Mouse (Mus musculus) kidney, embryonic 16.5 days (tissue): ENCODE measurements around the gene Vasp. TPM values are rescaled to one million over a fixed set of nuclear protein-coding genes. Genes with fewer than 3 reads are reported as not detected.

ENCODE experiments used
- ATAC-seq: fragments of 200-750 bp; cut with Nextera tagmentation; 2 replicates; pipeline ENCODE4 v1.8.0; 2017; ENCODE audit warnings: moderate TSS enrichment; ENCODE audit not compliant: low FRiP score, low TSS enrichment
- H3K27ac ChIP-seq: fragments of 300-500 bp; sonication (generic); 2 replicates; pipeline ENCODE4 v1.5.1; 2014; ENCODE audit warnings: low read length
- H3K27me3 ChIP-seq: fragments of 300-500 bp; sonication (generic); 2 replicates; pipeline ENCODE4 v1.6.1; 2014; ENCODE audit warnings: low read length, control low read depth, mixed read lengths; ENCODE audit not compliant: insufficient read depth
- H3K36me3 ChIP-seq: fragments of 300-500 bp; sonication (generic); 2 replicates; pipeline ENCODE4 v1.6.1; 2014; ENCODE audit warnings: low read length, control low read depth, mixed read lengths; ENCODE audit not compliant: insufficient read depth
- H3K4me1 ChIP-seq: fragments of 300-500 bp; sonication (generic); 2 replicates; pipeline ENCODE4 v1.6.1; 2014; ENCODE audit warnings: low read length, control low read depth, mixed read lengths; ENCODE audit not compliant: insufficient read depth
- H3K4me2 ChIP-seq: fragments of 300-500 bp; sonication (generic); replicated peaks from 2 replicates; pipeline ENCODE4 v1.6.1; 2014; ENCODE audit warnings: low read depth, low read length
- H3K4me3 ChIP-seq: fragments of 300-500 bp; sonication (generic); 2 replicates; pipeline ENCODE4 v1.5.1; 2014; ENCODE audit warnings: mild to moderate bottlenecking, low read length
- H3K9ac ChIP-seq: fragments of 300-500 bp; sonication (generic); replicated peaks from 2 replicates; pipeline ENCODE4 v1.6.1; 2014; ENCODE audit warnings: low read length
- H3K9me3 ChIP-seq: fragments of 300-500 bp; sonication (generic); 2 replicates; pipeline ENCODE4 v1.6.1; 2016; ENCODE audit warnings: low read length, control low read depth
- WGBS: fragments of 180-500 bp; shearing (Covaris S2); extraction: QIAGEN DNeasy Blood & Tissue Kit; methylation state at CpG from one replicate; pipeline ENCODE4 v1.1.7; 2014; 5-methylcytosine and 5-hydroxymethylcytosine counted together
- polyA plus RNA-seq: library from polyadenylated mRNA; unstranded; fragments of >200 nt; fragmentation: Nextera tagmentation; extraction: Ambion mirVana; gene quantifications from 2 replicates; pipeline ENCODE4 v1.2.1, GENCODE M21; 2015

Vasp gene
- polyA plus RNA-seq, result 81.0 and 86.9 TPM in 2 replicates

DNA sequence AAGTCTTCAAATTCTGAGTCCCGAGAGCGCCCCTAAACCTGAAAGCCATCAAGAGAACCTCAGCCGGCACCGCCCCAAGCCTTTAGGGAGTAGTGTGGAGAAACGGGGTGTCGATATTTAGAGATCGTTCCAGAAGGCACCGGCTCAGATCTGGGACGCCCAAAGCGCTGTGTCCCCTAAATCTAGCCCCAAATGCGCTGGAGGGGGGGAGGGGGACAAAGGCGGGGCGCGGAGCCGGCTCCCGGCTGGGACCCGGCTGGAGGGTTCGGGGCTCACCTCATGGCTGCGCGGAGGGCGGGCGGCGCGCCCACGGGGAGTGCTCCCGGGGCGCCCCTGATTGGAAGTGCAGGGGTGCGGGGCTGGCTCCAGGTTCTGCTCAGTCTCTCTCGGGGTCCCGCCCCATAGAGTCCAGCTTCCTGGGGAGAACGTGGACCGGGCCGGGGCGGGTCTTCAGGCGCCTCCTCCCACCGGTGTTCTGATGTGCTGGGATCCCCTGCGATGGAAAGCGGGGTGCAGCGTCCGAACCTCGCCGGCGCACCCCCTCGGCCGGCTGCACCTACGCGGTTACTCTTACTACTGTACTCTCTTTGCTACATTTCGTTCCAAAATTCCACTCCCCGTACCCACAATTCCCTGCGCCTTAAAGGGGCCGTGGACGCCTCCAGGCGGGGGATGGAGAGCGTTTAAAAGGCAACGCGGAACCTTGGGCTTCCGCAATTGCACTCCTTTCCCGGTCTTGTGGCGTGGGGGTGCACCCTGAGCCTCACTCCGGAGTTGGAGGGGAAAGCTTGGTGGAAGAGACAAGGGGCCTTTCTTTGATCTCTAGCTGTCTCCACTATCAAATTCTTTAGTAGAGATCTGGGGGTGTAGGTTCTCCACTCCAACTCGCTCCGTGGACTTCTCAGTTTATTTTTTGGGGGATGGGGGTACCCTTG is at the start of gene Vasp:
Gene Vasp (minus strand): TSS at position 580 of the 935 bp plus-strand sequence.
- peak; percentile 75 for ATAC-seq
- Histone ChIP-seq H3K4me2 (peak within 1 kb of the TSS; percentile 98), H3K9ac (peak within 1 kb of the TSS; percentile 89), H3K9me3 (no peaks in the 10 kb centered on the region; the same call in 1 of the 2 replicates), H3K4me3 (peak within 1 kb of the TSS; percentile 86), H3K27me3 (no peaks in the 10 kb centered on the region), H3K36me3 (0 out of 2 replicates have a peak, but pooled peaks cover 6% of the 10 kb centered on the region), H3K27ac (peak within 1 kb of the TSS; percentile 94), H3K4me1 (peaks cover 33% of the 10 kb centered on the region)
- under 1% methylated on average over 60 of the region's 62 CpGs for WGBS

DNA sequence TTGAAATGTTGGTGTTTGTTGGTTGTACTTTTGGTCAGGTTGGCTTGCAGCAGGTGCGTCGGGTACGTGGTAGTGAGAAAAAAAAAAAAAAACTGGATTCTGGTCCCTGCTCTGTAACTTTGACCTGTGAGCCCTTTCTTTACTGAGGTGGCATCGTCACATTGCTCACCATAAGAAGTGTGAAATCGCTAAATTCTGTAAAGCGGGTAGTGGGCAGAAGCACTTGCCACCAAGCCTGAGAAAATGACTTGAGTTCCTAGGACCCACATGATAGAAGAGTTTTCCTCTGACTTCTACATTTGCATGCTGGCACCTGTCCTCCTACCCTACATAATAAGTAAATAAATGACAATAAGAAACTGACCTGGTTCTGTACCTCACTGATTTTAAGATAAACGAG is 49.0 kb upstream of the Vasp start:
- H3K9ac ChIP-seq, result peak overlapping the region; percentile 49; the same call in 1 of the 2 replicates
- peaks cover 12% of the 10 kb centered on the region for H3K4me1 ChIP-seq
- H3K27me3 ChIP-seq, result peaks cover 5% of the 10 kb centered on the region; the same call in 1 of the 2 replicates
- no peaks in the 10 kb centered on the region for H3K9me3 ChIP-seq
- peak overlapping the region; percentile 80 for H3K4me2 ChIP-seq
- WGBS, result 37% methylated on average over 7 of the region's 7 CpGs
- H3K4me3 ChIP-seq, result peak overlapping the region; percentile 49
- ATAC-seq, result no peak
- H3K27ac ChIP-seq, result no peak overlapping the region
- no peaks in the 10 kb centered on the region for H3K36me3 ChIP-seq

GRCm38 (mm10) chr7:19319906-19320305 is 48.3 kb upstream of the Vasp start:
- Histone ChIP-seq H3K4me2 (peak overlapping the region; percentile 80), H3K36me3 (no peaks in the 10 kb centered on the region), H3K4me3 (peak overlapping the region; percentile 49), H3K27ac (no peak overlapping the region), H3K9me3 (no peaks in the 10 kb centered on the region), H3K9ac (peak overlapping the region; percentile 57), H3K27me3 (peaks cover 5% of the 10 kb centered on the region; the same call in 1 of the 2 replicates), H3K4me1 (peaks cover 12% of the 10 kb centered on the region)
- ATAC-seq, result peak; percentile 96
- WGBS, result under 1% methylated on average over 41 of the region's 41 CpGs

GRCm38 (mm10) chr7:19319458-19319857 is 47.8 kb upstream of the Vasp start:
- H3K27me3 ChIP-seq, result peaks cover 5% of the 10 kb centered on the region; the same call in 1 of the 2 replicates
- H3K27ac ChIP-seq, result no peak overlapping the region

DNA sequence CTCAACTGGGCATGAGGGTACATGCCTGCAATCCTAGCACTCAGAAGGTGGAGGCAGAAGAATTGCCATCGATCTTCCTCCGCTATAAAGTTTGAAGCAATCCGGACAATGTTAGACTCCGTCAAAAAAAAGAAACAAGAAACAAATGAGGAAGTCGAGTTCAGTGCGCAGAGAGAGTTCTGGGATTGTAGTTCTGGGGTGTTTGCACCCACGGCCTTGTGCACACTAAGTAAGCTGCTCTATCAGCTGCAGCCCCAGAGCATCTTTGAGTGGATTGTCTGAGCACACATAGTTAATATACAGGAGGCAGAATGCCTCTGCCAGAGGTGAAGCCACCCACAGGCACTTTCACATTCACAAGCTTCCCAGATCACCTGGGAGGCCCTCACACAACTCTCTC is 47.1 kb upstream of the Vasp start:
- H3K27me3 ChIP-seq, result peaks cover 5% of the 10 kb centered on the region; the same call in 1 of the 2 replicates
- 76% methylated on average over 7 of the region's 7 CpGs for WGBS

More at GRCm38 (mm10) chr7:19319458-19319857, 47.8 kb upstream of the Vasp start:
- Histone ChIP-seq H3K9me3 (no peaks in the 10 kb centered on the region), H3K4me2 (peak overlapping the region; percentile 80), H3K4me3 (peak overlapping the region; percentile 49), H3K4me1 (peaks cover 12% of the 10 kb centered on the region), H3K36me3 (no peaks in the 10 kb centered on the region), H3K9ac (peak overlapping the region; percentile 57)
- peak; percentile 73 for ATAC-seq
- 17% methylated on average over 9 of the region's 9 CpGs for WGBS

GRCm38 (mm10) chr7:19318201-19318600 is 46.6 kb upstream of the Vasp start:
- peaks cover 5% of the 10 kb centered on the region; the same call in 1 of the 2 replicates for H3K27me3 ChIP-seq
- H3K9me3 ChIP-seq, result no peaks in the 10 kb centered on the region
- no peak for ATAC-seq
- no peaks in the 10 kb centered on the region for H3K36me3 ChIP-seq
- H3K27ac ChIP-seq, result no peak overlapping the region
- no peak overlapping the region for H3K9ac ChIP-seq
- H3K4me1 ChIP-seq, result peaks cover 12% of the 10 kb centered on the region
- H3K4me3 ChIP-seq, result no peak overlapping the region
- 70% methylated on average over 2 of the region's 2 CpGs for WGBS
- no peak overlapping the region for H3K4me2 ChIP-seq

More for the DNA sequence above, 47.1 kb upstream of the Vasp start:
- no peak overlapping the region for H3K27ac ChIP-seq
- H3K4me3 ChIP-seq, result no peak overlapping the region
- H3K4me2 ChIP-seq, result no peak overlapping the region
- H3K9ac ChIP-seq, result no peak overlapping the region
- ATAC-seq, result no peak
- peaks cover 12% of the 10 kb centered on the region for H3K4me1 ChIP-seq
- no peaks in the 10 kb centered on the region for H3K36me3 ChIP-seq
- no peaks in the 10 kb centered on the region for H3K9me3 ChIP-seq

DNA sequence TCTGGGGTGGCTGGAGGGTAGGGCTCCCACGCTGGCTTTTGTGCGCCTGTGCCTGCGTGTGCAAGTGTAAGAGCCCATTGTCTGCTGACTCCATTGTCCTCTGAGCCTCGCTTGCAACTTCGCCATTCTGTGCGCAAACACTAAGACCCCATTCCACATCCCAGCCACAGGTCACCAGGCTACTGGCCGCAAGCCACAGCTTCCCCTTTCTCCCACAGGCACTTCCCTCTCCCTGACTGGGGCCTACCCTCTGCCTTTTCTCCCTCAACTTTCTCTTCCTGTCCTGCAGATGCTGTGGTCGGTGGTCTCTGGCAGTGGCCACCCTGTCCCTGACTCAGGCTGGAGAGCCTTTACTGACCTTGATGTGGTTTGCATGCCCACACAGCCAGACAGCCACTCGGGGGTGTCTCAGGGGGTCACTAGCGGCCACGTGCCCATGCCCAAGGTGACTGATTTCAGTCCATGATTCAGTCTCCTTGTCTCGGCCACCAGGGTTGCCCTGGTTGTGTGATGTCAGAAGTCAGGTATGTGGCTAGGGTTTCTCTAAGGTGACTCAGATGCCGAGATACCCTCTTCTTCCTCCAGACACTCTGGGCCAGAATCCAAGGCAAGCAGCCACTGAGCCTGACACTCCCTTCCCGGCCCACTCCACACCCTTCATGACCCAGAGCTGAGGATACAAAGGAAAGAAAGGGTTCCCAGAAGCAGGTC is 45.0 kb upstream of the Vasp start:
- peaks cover 12% of the 10 kb centered on the region for H3K4me1 ChIP-seq
- 58% methylated on average over 14 of the region's 14 CpGs for WGBS
- peaks cover 5% of the 10 kb centered on the region; the same call in 1 of the 2 replicates for H3K27me3 ChIP-seq

DNA sequence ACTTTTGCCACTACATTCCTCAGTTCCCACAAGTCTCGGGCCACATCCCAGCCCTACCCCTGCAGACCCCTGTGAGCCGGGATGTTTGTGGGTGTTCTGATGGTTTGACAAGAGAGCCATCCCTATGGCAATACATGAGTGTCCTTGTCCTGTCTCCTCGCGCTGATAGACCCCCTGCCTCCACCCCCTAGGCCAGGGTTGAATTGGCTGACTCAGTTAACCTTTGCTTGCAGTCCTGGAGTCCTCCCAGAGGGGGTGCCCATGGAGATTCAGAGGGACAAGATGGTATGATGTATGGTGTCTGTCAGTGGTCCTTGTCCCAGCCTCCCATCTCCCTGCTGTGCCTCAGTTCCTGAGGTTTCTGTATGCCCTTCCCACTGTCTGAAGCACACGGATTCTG is 42.4 kb upstream of the Vasp start:
- H3K4me3 ChIP-seq, result no peak overlapping the region
- H3K4me2 ChIP-seq, result no peak overlapping the region
- peaks cover 5% of the 10 kb centered on the region; the same call in 1 of the 2 replicates for H3K27me3 ChIP-seq
- no peak overlapping the region for H3K27ac ChIP-seq
- H3K9me3 ChIP-seq, result no peaks in the 10 kb centered on the region
- no peak overlapping the region for H3K9ac ChIP-seq
- H3K4me1 ChIP-seq, result peaks cover 6% of the 10 kb centered on the region; the same call in 1 of the 2 replicates
- WGBS, result 52% methylated on average over 5 of the region's 5 CpGs
- ATAC-seq, result no peak
- H3K36me3 ChIP-seq, result no peaks in the 10 kb centered on the region

More for the DNA sequence above, 45.0 kb upstream of the Vasp start:
- no peak overlapping the region for H3K4me3 ChIP-seq
- no peak for ATAC-seq
- no peaks in the 10 kb centered on the region for H3K36me3 ChIP-seq
- H3K4me2 ChIP-seq, result no peak overlapping the region
- H3K9me3 ChIP-seq, result no peaks in the 10 kb centered on the region
- H3K27ac ChIP-seq, result no peak overlapping the region
- no peak overlapping the region for H3K9ac ChIP-seq

DNA sequence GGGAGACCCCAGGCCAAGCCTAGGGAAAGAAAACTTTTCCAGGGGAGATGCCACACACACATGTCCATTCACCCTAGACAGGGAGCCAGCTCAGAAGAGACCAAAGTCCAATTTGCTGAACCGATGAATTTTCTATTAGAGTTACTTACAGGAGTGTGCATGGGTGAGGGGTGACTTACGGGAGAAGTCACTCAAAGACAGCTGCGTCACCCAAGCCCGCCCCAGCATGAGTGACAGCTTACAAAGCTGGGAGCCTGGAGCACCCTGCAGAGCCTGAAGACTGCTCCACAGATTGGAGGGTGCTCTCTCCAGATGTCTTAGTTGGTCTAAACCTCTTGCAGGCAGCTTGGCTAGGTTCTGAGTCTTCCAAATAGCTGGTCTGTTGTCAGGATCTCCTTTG is 40.4 kb upstream of the Vasp start:
- peaks cover 15% of the 10 kb centered on the region for H3K4me1 ChIP-seq
- H3K27ac ChIP-seq, result no peak overlapping the region
- WGBS, result 25% methylated on average over 4 of the region's 4 CpGs
- H3K4me3 ChIP-seq, result no peak overlapping the region
- no peak for ATAC-seq
- no peaks in the 10 kb centered on the region for H3K9me3 ChIP-seq
- H3K27me3 ChIP-seq, result peaks cover 9% of the 10 kb centered on the region
- no peak overlapping the region for H3K9ac ChIP-seq
- no peak overlapping the region for H3K4me2 ChIP-seq
- no peaks in the 10 kb centered on the region for H3K36me3 ChIP-seq
